Mouse (Mus musculus): Measurements from ENCODE around the gene 4930451I11Rik. TPM values are rescaled to one million over a fixed set of nuclear protein-coding genes. Genes with fewer than 3 reads are reported as not detected.

Gene 4930451I11Rik
- polyA plus RNA-seq (2015; fragmentation: Nextera tagmentation; extraction: Ambion mirVana): not detected in 2 replicates

GRCm38 (mm10) chr7:126831539-126831938 lies at the start of gene 4930451I11Rik:
4930451I11Rik (minus strand) TSS chr7:126831639.
- Histone ChIP-seq H3K27ac (ENCODE audit: low read length) (0 out of 2 replicates have a peak within 1 kb of the TSS, but pooled peaks have one; percentile 37), H3K4me3 (ENCODE audit: low read depth, low read length) (peak within 1 kb of the TSS; percentile 29), H3K36me3 (ENCODE audit: control insufficient read depth, insufficient read depth, low read length) (peaks cover 4% of the 10 kb centered on the region; the same call in 1 of the 2 replicates), H3K27me3 (ENCODE audit: control insufficient read depth, insufficient read depth, low read depth, low read length) (no peaks in the 10 kb centered on the region), H3K4me1 (ENCODE audit: control insufficient read depth, insufficient read depth, low read length) (peaks cover 4% of the 10 kb centered on the region; the same call in 1 of the 2 replicates), H3K4me2 (ENCODE audit: low read length) (peak within 1 kb of the TSS; percentile 63), H3K9ac (ENCODE audit: low read depth, low read length) (peak within 1 kb of the TSS; percentile 38), H3K9me3 (replicated peaks; ENCODE audit: control insufficient read depth, low read length, poor library complexity, severe bottlenecking) (no peaks in the 10 kb centered on the region)
- ATAC-seq: 0 out of 2 replicates have a peak, but pooled peaks have one; percentile 21
- 57% methylated on average over 5 of the region's 5 CpGs for WGBS

GRCm38 (mm10) chr7:126881040-126881439 lies 49.6 kb upstream of the 4930451I11Rik start:
- 76% methylated on average over 6 of the region's 6 CpGs for WGBS
- no peak for ATAC-seq

DNA sequence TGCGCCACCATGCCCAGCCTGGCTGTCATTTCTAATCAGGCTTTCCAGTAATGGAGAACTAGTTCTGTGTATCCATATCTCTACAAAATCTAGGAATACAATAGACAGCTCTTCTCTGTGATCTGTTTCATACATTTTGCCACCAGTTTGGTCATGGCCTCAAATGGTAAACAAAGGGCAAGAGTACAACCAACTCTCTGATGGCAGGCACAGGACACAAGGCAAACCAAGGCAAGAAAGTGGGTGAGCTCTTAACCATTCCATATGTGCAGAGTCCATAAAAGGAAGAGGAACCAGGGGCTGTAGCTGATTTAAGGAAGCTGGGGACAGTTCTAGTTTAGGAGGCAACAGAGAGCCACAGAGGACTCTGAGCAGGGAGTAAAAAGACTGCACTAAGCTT lies 45.8 kb upstream of the 4930451I11Rik start:
- no peaks in the 10 kb centered on the region for H3K9me3 ChIP-seq (replicated peaks; ENCODE audit: control insufficient read depth, low read length, poor library complexity, severe bottlenecking)
- no peak overlapping the region for H3K27ac ChIP-seq (ENCODE audit: low read length)
- ATAC-seq: no peak
- peaks cover 58% of the 10 kb centered on the region for H3K36me3 ChIP-seq (ENCODE audit: control insufficient read depth, insufficient read depth, low read length)
- peaks cover 19% of the 10 kb centered on the region for H3K4me1 ChIP-seq (ENCODE audit: control insufficient read depth, insufficient read depth, low read length)
- no peak overlapping the region for H3K4me3 ChIP-seq (ENCODE audit: low read depth, low read length)
- H3K4me2 ChIP-seq (ENCODE audit: low read length): no peak overlapping the region
- no peaks in the 10 kb centered on the region for H3K27me3 ChIP-seq (ENCODE audit: control insufficient read depth, insufficient read depth, low read depth, low read length)
- 96% methylated on average over 1 of the region's 1 CpGs for WGBS
- H3K9ac ChIP-seq (ENCODE audit: low read depth, low read length): no peak overlapping the region

More at GRCm38 (mm10) chr7:126881040-126881439, 49.6 kb upstream of the 4930451I11Rik start:
- no peaks in the 10 kb centered on the region for H3K27me3 ChIP-seq (ENCODE audit: control insufficient read depth, insufficient read depth, low read depth, low read length)
- peak overlapping the region; percentile 57; the same call in 1 of the 2 replicates for H3K9ac ChIP-seq (ENCODE audit: low read depth, low read length)
- H3K27ac ChIP-seq (ENCODE audit: low read length): no peak overlapping the region
- H3K4me3 ChIP-seq (ENCODE audit: low read depth, low read length): peak overlapping the region; percentile 85; the same call in 1 of the 2 replicates
- H3K4me2 ChIP-seq (ENCODE audit: low read length): peak overlapping the region; percentile 77
- no peaks in the 10 kb centered on the region for H3K9me3 ChIP-seq (replicated peaks; ENCODE audit: control insufficient read depth, low read length, poor library complexity, severe bottlenecking)
- peaks cover 26% of the 10 kb centered on the region for H3K36me3 ChIP-seq (ENCODE audit: control insufficient read depth, insufficient read depth, low read length)
- H3K4me1 ChIP-seq (ENCODE audit: control insufficient read depth, insufficient read depth, low read length): peaks cover 33% of the 10 kb centered on the region

DNA sequence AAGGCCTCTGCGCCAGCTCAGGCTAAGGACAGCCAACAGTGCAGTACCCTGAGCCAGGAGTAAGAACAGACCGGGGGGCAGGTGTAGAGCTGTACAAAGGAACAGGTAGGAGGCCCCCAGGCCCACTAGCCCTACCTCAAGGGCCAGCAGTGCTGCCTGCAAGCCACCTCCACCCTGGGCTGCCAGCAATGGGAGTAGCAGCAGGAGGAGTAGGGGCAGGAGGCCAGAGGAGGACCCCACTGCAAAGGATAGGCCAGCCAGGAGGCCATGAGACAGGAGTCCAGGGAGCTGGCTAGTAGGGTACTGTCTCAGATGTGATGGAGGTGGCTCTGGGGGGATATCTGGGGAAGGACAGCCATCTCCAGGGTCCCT lies 39.1 kb upstream of the 4930451I11Rik start:
- ATAC-seq: 0 out of 2 replicates have a peak, but pooled peaks have one; percentile 11
- no peak overlapping the region for H3K27ac ChIP-seq (ENCODE audit: low read length)
- whole genome bisulfite sequencing: 92% methylated on average over 2 of the region's 2 CpGs

DNA sequence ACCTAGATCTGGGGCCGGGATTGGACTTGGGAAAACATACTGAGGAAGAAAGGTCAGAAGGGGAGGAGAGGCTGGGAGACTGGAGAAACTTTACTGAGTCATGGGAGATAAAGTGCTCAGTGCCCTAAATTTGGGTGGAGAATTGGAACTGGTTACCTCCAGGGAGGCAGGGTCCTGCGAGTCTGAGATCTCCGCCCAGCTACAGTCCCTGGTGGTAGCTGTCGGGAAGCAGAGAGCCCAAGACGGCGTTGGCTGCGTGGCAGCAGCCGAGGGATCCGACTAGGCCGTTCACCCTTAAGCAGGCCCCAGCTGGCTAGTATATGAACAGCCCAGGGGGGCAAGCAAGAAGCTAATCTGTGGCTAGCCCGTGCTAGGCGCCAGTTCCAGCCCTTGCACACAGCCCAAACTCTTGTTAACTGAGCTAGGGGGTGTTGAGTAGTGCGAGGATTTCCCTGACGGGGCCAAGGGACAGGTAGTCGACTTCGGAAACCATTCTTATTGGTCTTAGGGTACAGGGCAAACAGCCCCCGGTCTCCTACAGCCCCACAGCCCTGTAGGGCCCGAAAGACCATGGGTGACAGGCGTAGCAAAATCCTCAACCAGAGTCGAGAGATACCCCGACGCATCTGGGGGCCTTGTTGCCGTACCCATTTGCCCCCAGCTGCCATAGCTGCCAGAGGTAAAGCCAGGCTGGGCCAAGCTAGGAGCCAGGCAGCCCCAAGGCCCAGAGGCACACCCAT lies 38.5 kb upstream of the 4930451I11Rik start:
- Histone ChIP-seq H3K9ac (ENCODE audit: low read depth, low read length) (no peak overlapping the region), H3K4me2 (ENCODE audit: low read length) (no peak overlapping the region), H3K4me1 (ENCODE audit: control insufficient read depth, insufficient read depth, low read length) (no peaks in the 10 kb centered on the region), H3K27me3 (ENCODE audit: control insufficient read depth, insufficient read depth, low read depth, low read length) (no peaks in the 10 kb centered on the region), H3K36me3 (ENCODE audit: control insufficient read depth, insufficient read depth, low read length) (peaks cover 78% of the 10 kb centered on the region), H3K4me3 (ENCODE audit: low read depth, low read length) (no peak overlapping the region), H3K9me3 (replicated peaks; ENCODE audit: control insufficient read depth, low read length, poor library complexity, severe bottlenecking) (no peaks in the 10 kb centered on the region), H3K27ac (ENCODE audit: low read length) (no peak overlapping the region)
- WGBS: 90% methylated on average over 23 of the region's 23 CpGs
- ATAC-seq: no peak

More for the DNA sequence above, 39.1 kb upstream of the 4930451I11Rik start:
- no peak overlapping the region for H3K9ac ChIP-seq (ENCODE audit: low read depth, low read length)
- peaks cover 80% of the 10 kb centered on the region for H3K36me3 ChIP-seq (ENCODE audit: control insufficient read depth, insufficient read depth, low read length)
- H3K4me1 ChIP-seq (ENCODE audit: control insufficient read depth, insufficient read depth, low read length): no peaks in the 10 kb centered on the region
- no peaks in the 10 kb centered on the region for H3K27me3 ChIP-seq (ENCODE audit: control insufficient read depth, insufficient read depth, low read depth, low read length)
- H3K4me2 ChIP-seq (ENCODE audit: low read length): no peak overlapping the region
- no peaks in the 10 kb centered on the region for H3K9me3 ChIP-seq (replicated peaks; ENCODE audit: control insufficient read depth, low read length, poor library complexity, severe bottlenecking)
- no peak overlapping the region for H3K4me3 ChIP-seq (ENCODE audit: low read depth, low read length)

DNA sequence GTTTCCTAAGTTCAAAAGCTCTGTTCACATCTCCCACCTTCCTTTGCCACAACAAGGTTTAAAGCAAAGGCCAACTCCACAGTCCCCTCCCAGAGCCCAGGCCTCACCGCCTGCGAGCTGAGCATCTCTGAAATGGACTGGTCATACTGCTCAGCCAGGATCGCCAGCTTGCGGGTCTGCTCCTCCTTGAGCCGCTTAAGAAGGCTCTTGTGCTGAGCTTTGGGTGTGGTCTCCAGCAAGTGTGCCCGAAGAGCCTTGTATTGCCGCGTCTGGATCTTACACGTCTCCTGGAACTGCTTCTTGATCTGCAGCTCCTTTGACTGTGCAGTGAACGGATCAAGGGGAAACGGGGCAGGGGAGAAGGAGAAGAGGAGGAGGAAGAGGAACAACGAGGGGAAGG lies 36.6 kb upstream of the 4930451I11Rik start:
- ATAC-seq: no peak
- Histone ChIP-seq H3K9me3 (replicated peaks; ENCODE audit: control insufficient read depth, low read length, poor library complexity, severe bottlenecking) (no peaks in the 10 kb centered on the region), H3K27me3 (ENCODE audit: control insufficient read depth, insufficient read depth, low read depth, low read length) (no peaks in the 10 kb centered on the region), H3K36me3 (ENCODE audit: control insufficient read depth, insufficient read depth, low read length) (peaks cover 69% of the 10 kb centered on the region), H3K27ac (ENCODE audit: low read length) (no peak overlapping the region), H3K4me2 (ENCODE audit: low read length) (no peak overlapping the region), H3K4me3 (ENCODE audit: low read depth, low read length) (no peak overlapping the region), H3K9ac (ENCODE audit: low read depth, low read length) (no peak overlapping the region), H3K4me1 (ENCODE audit: control insufficient read depth, insufficient read depth, low read length) (peaks cover 9% of the 10 kb centered on the region)
- whole genome bisulfite sequencing: 82% methylated on average over 12 of the region's 12 CpGs

DNA sequence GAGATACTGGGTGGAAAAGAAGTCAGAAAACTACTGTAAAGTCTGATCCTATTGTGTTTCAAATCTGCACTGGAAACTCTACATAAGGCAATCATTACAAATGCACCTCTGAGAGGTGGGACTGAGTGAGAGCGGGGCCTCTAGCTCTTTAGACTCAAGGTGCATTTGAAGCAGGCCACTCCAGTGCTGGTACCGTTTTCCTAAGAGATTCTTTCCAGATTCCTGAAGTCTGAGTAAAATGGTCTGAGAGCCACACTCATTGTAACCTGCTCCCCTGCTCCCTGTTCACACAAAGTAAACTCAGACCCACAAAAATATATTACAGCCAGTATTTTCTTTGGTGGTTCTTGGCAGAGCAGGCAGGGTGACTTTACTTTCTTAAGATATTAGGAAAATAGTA lies 36.1 kb upstream of the 4930451I11Rik start:
- Histone ChIP-seq H3K4me2 (ENCODE audit: low read length) (no peak overlapping the region), H3K9me3 (replicated peaks; ENCODE audit: control insufficient read depth, low read length, poor library complexity, severe bottlenecking) (no peaks in the 10 kb centered on the region), H3K4me1 (ENCODE audit: control insufficient read depth, insufficient read depth, low read length) (peaks cover 12% of the 10 kb centered on the region), H3K36me3 (ENCODE audit: control insufficient read depth, insufficient read depth, low read length) (peaks cover 66% of the 10 kb centered on the region), H3K9ac (ENCODE audit: low read depth, low read length) (no peak overlapping the region), H3K4me3 (ENCODE audit: low read depth, low read length) (no peak overlapping the region), H3K27ac (ENCODE audit: low read length) (no peak overlapping the region), H3K27me3 (ENCODE audit: control insufficient read depth, insufficient read depth, low read depth, low read length) (no peaks in the 10 kb centered on the region)
- WGBS: 88% methylated on average over 2 of the region's 2 CpGs
- no peak for ATAC-seq

DNA sequence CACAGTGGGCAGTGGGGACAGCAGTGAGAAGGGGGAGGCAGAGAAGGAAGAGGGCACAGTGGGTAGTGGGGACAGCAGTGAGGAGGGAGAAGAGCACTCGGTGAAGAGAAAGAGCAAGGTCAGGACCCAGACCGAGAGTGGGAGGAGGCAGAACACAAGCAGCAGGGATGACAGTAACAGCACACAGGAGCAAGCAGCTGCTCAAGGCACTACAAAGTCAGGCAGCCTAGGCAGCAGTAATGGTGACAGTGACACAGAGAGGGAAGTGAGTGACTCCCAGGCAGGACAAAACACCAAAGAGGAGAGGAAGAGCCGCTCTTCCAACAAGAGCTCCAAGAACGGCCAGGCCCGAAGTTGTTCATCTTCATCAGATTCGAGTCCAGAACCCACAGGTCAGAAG lies 32.4 kb upstream of the 4930451I11Rik start:
- Histone ChIP-seq H3K27ac (ENCODE audit: low read length) (no peak overlapping the region), H3K9ac (ENCODE audit: low read depth, low read length) (no peak overlapping the region), H3K27me3 (ENCODE audit: control insufficient read depth, insufficient read depth, low read depth, low read length) (no peaks in the 10 kb centered on the region), H3K4me1 (ENCODE audit: control insufficient read depth, insufficient read depth, low read length) (peaks cover 21% of the 10 kb centered on the region), H3K9me3 (replicated peaks; ENCODE audit: control insufficient read depth, low read length, poor library complexity, severe bottlenecking) (no peaks in the 10 kb centered on the region), H3K4me2 (ENCODE audit: low read length) (peak overlapping the region; percentile 93), H3K36me3 (ENCODE audit: control insufficient read depth, insufficient read depth, low read length) (peaks cover 33% of the 10 kb centered on the region), H3K4me3 (ENCODE audit: low read depth, low read length) (no peak overlapping the region)
- no peak for ATAC-seq
- 57% methylated on average over 6 of the region's 6 CpGs for WGBS

DNA sequence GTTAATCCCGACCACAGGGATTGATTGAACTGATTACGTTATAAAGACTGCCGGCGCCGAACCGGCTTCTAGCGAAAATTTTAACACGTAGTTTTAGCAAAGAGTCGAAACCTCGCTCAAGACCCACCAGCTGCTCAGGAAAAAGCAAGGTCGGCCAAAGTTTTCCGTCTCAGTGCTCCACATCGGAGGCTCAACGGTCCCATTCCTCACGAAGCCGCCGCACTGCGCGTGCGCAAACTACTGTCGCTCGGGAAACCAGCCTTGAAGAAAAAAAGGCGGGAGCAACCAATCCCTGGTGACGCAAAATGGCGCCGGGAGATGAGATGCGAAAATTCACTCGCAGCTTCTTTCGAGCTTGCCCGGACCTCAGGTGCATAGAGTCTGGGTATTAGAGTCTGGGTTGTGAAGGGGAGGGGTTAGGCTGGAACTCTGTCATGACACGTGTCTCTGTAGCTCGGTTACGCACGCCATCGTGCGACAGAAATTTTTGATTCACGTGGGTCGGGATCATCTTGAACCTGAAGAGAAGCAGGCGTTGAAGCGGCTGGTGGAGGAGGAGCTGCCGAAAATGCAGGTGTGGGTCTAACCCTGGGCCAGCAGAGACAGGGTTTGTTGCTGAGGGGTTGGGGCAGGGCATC lies 30.8 kb upstream of the 4930451I11Rik start, which contains the start of gene Ino80e:
Ino80e (minus strand) TSS at position 231 of the 638 bp plus-strand sequence.
- Histone ChIP-seq H3K27me3 (ENCODE audit: control insufficient read depth, insufficient read depth, low read depth, low read length) (no peaks in the 10 kb centered on the region), H3K9ac (ENCODE audit: low read depth, low read length) (peak within 1 kb of the TSS; percentile 64), H3K4me3 (ENCODE audit: low read depth, low read length) (peak within 1 kb of the TSS; percentile 67), H3K4me2 (ENCODE audit: low read length) (peak within 1 kb of the TSS; percentile 93), H3K4me1 (ENCODE audit: control insufficient read depth, insufficient read depth, low read length) (peaks cover 21% of the 10 kb centered on the region), H3K27ac (ENCODE audit: low read length) (peak within 1 kb of the TSS; percentile 80), H3K9me3 (replicated peaks; ENCODE audit: control insufficient read depth, low read length, poor library complexity, severe bottlenecking) (no peaks in the 10 kb centered on the region), H3K36me3 (ENCODE audit: control insufficient read depth, insufficient read depth, low read length) (peaks cover 25% of the 10 kb centered on the region)
- under 1% methylated on average over 41 of the region's 41 CpGs for WGBS
- ATAC-seq: peak; percentile 75

Measured in midbrain, embryonic 16.5 days (tissue).